Mouse (Mus musculus) lung, embryonic 16.5 days (tissue): ENCODE measurements around the gene Kiss1. TPM values are rescaled to one million over a fixed set of nuclear protein-coding genes. Genes with fewer than 3 reads are reported as not detected.
"Not testable (repeated sequence)": the region's sequence is repeated elsewhere in the genome, so short reads cannot be mapped to it uniquely, and the experiment has no call there.

Source experiments
- ATAC-seq: fragments of 200-750 bp; cut with Nextera tagmentation; 2 replicates; pipeline ENCODE4 v1.8.0; 2017; ENCODE audit warnings: low read depth, mild to moderate bottlenecking, moderate library complexity
- H3K27ac ChIP-seq: fragments of 300-500 bp; sonication (generic); 2 replicates; pipeline ENCODE4 v1.5.1; 2014; ENCODE audit warnings: mild to moderate bottlenecking, control low read depth, low read length
- H3K27me3 ChIP-seq: fragments of 300-500 bp; sonication (generic); 2 replicates; pipeline ENCODE4 v1.6.1; 2014; ENCODE audit warnings: low read depth, low read length, mixed read lengths; ENCODE audit not compliant: control insufficient read depth, insufficient read depth
- H3K36me3 ChIP-seq: fragments of 300-500 bp; sonication (generic); 2 replicates; pipeline ENCODE4 v1.6.1; 2014; ENCODE audit warnings: low read length; ENCODE audit not compliant: control insufficient read depth, insufficient read depth
- H3K4me1 ChIP-seq: fragments of 300-500 bp; sonication (generic); replicated peaks from 2 replicates; pipeline ENCODE4 v1.6.1; 2014; ENCODE audit warnings: low read length, mixed read lengths; ENCODE audit not compliant: control insufficient read depth, insufficient read depth
- H3K4me2 ChIP-seq: fragments of 300-500 bp; sonication (generic); 2 replicates; pipeline ENCODE4 v1.6.1; 2014; ENCODE audit warnings: low read depth, low read length, control low read depth
- H3K4me3 ChIP-seq: fragments of 300-500 bp; sonication (generic); 2 replicates; pipeline ENCODE4 v1.5.1; 2014; ENCODE audit warnings: mild to moderate bottlenecking, low read length, control low read depth
- H3K9ac ChIP-seq: fragments of 300-500 bp; sonication (generic); 2 replicates; pipeline ENCODE4 v1.6.1; 2014; ENCODE audit warnings: low read length, control low read depth
- H3K9me3 ChIP-seq: fragments of 300-500 bp; sonication (generic); 2 replicates; pipeline ENCODE4 v1.6.1; 2016; ENCODE audit warnings: low read length; ENCODE audit not compliant: control insufficient read depth
- WGBS: fragments of 180-500 bp; shearing (Covaris S2); extraction: QIAGEN DNeasy Blood & Tissue Kit; methylation state at CpG from one replicate; pipeline ENCODE4 v1.1.7; 2014; 5-methylcytosine and 5-hydroxymethylcytosine counted together
- polyA plus RNA-seq: library from polyadenylated mRNA; unstranded; fragments of >200 nt; fragmentation: Nextera tagmentation; extraction: Ambion mirVana; gene quantifications from 2 replicates; pipeline ENCODE4 v1.2.1, GENCODE M21; 2015

Kiss1 gene
- polyA plus RNA-seq, 1 experiment from 2014 or later: 8.0 TPM

DNA sequence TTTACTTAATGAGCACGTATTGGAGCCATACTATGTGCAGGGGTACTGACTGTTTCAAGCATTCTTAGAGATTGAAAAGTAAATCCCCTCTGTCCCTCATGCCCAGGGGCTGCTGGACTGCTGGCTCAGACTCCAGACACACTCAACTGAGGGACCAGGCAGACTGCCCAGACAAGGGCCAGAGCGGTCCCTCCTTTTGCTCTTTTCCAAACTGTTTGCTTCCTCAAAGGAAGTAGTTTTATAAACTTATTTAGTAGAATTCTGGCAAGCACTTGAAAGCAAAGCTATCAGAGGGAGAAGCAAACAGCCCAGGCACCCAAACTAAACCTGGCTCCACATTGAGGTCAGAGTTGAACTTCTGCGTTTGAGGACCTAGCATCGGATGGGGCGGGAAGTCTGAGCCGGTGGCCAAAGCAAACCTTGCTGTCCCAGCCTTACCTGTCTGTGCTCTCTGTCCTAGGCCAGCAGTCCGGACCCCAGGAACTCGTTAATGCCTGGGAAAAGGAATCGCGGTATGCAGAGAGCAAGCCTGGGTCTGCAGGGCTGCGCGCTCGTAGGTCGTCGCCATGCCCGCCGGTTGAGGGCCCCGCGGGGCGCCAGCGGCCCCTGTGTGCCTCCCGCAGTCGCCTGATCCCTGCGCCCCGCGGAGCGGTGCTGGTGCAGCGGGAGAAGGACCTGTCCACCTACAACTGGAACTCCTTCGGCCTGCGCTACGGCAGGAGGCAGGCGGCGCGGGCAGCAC lies 7.4 kb downstream of the Kiss1 start:
- Histone ChIP-seq H3K4me1 (peaks cover 16% of the 10 kb centered on the region), H3K36me3 (no peaks in the 10 kb centered on the region), H3K9me3 (no peaks in the 10 kb centered on the region), H3K4me2 (peak overlapping the region; percentile 60), H3K27me3 (no peaks in the 10 kb centered on the region), H3K27ac (peak overlapping the region; percentile 68), H3K4me3 (peak overlapping the region; percentile 31), H3K9ac (peak overlapping the region; percentile 49)
- WGBS: 2% methylated on average over 34 of the region's 34 CpGs
- peak; percentile 85 for ATAC-seq

DNA sequence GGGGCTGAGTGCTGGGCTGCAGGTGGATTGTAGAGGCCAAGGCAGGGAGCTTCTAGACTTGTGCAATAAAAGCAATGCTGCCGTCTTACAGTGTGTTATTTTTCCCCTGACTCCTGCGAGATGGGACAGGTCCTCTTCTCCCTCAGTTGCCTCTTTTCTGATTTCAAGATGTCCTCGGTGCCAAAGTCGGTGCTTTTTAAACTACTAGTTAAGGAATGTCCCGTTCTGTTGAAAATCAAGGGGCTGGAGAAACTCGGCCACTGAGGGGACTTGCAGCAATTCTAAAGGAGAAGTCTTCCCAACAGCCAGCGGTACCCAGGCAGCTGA lies 7.9 kb downstream of the Kiss1 start:
- Histone ChIP-seq H3K27ac (no peak overlapping the region), H3K9ac (peak overlapping the region; percentile 49), H3K27me3 (no peaks in the 10 kb centered on the region), H3K9me3 (no peaks in the 10 kb centered on the region), H3K4me3 (peak overlapping the region; percentile 31), H3K4me2 (peak overlapping the region; percentile 60), H3K4me1 (peaks cover 16% of the 10 kb centered on the region), H3K36me3 (no peaks in the 10 kb centered on the region)
- WGBS: 18% methylated on average over 7 of the region's 7 CpGs
- ATAC-seq: no peak

DNA sequence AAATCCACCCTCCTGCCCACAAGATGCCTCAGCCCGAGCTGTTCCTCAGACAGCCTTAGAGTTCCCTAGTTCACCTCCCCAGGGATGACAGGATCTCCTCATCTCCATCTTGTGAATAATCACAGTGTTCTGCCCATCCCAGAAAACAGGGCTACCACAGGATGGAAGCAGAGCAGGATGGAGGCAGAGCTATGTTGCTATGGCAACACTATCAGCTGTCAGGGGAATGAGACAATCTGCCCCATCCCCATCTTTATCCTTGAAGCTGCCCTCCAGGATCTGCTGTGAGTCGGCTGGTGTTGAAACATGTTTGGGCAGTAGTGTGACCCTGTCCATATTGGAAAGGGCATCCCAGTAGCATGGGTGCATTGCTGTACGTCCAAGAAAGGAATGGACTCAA lies 9.5 kb downstream of the Kiss1 start:
- ATAC-seq: no peak

DNA sequence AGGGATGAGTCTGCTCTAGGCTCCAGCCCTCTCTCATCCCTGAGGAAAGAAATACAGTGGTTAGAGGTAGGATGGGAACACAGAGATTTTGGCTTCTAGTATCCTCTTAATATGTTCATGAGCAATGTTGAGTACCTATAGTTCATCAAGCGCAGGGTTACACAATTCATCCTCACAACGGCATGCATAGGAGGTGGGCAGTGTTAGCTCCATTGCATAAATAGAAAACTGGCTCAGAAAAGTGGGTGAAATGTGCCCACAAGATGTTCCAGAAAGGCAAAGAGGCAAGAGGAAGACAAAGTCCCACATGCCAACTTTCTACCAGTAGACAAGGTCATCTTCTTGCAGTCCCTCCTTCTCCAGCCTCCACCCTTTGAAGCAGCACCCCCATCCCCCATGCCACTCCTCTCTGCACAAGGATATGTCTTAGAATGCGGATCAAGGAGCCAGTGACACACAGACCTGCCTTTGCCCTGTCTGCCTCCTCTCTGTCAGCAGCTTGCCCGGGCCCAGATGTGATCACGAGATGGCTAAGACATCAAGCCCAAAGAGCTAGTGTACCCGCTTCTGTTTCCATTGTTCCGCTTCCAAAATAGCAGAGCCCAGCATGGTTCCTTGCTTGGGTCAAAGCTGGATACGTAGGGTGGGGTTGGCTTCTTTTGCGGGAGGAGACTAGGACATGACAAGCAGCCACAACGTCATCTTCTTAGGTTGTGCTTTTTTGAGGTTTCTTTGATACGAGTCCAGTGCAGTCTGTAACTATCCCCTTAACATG lies 11.2 kb downstream of the Kiss1 start:
- no peaks in the 10 kb centered on the region for H3K36me3 ChIP-seq
- H3K27ac ChIP-seq: no peak overlapping the region
- H3K4me2 ChIP-seq: no peak overlapping the region
- H3K4me1 ChIP-seq: peaks cover 16% of the 10 kb centered on the region
- H3K9me3 ChIP-seq: no peaks in the 10 kb centered on the region
- H3K9ac ChIP-seq: no peak overlapping the region
- ATAC-seq: no peak
- no peaks in the 10 kb centered on the region for H3K27me3 ChIP-seq
- no peak overlapping the region for H3K4me3 ChIP-seq
- 86% methylated on average over 11 of the region's 11 CpGs for WGBS

More for the DNA sequence above, 9.5 kb downstream of the Kiss1 start:
- Histone ChIP-seq H3K27ac (no peak overlapping the region), H3K9ac (no peak overlapping the region), H3K4me2 (no peak overlapping the region), H3K36me3 (no peaks in the 10 kb centered on the region), H3K9me3 (no peaks in the 10 kb centered on the region), H3K4me3 (no peak overlapping the region), H3K4me1 (peaks cover 16% of the 10 kb centered on the region), H3K27me3 (no peaks in the 10 kb centered on the region)
- WGBS: 54% methylated on average over 3 of the region's 3 CpGs

DNA sequence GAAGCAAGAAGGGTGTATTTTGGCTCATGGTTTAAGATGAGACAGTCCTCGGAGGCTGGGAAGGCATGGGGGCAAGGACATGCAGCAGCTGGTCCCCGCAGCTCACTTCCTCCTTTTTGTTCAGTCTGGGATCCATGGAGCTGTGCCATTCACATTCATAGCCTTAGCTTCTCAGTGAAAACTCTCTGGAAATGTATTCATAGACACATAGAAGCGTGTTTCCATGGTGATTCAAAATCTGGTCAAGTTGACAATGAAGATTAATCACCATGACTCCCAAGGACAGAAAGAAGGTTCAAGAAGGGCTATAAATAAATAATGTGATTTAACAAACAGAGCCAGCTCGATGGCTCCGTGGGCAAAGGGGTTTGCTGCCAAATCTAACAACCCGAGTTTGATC lies 12.3 kb downstream of the Kiss1 start:
- Histone ChIP-seq H3K4me1 (peaks cover 7% of the 10 kb centered on the region), H3K27me3 (no peaks in the 10 kb centered on the region), H3K9ac (no peak overlapping the region), H3K9me3 (no peaks in the 10 kb centered on the region), H3K4me3 (no peak overlapping the region), H3K4me2 (no peak overlapping the region), H3K27ac (no peak overlapping the region), H3K36me3 (no peaks in the 10 kb centered on the region)
- 75% methylated on average over 6 of the region's 6 CpGs for WGBS
- ATAC-seq: no peak

DNA sequence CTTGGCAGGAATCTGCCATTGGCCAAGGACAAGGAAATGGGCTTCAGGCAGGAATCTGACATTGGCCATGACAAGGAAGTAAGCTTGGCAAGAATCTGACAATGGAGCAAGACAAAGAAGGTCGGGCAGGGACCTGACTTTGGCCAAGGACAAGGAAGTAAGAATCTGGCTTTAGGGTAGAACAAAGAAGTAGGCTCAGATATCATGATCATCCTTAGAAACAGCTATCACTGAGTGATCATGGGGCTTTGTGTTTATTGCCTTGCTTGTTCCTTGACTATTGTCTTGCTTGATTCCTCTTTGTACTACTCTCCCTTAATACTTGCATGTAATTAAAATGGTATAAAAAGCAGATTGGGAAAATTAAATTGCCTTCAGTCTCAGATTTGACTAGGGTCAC lies 18.7 kb downstream of the Kiss1 start:
- H3K4me2 ChIP-seq, H3K27ac ChIP-seq, H3K9me3 ChIP-seq, H3K4me3 ChIP-seq, ATAC-seq, H3K36me3 ChIP-seq, H3K9ac ChIP-seq, H3K4me1 ChIP-seq, H3K27me3 ChIP-seq: not testable (repeated sequence)
- WGBS: 55% methylated on average over 1 of the region's 1 CpGs

DNA sequence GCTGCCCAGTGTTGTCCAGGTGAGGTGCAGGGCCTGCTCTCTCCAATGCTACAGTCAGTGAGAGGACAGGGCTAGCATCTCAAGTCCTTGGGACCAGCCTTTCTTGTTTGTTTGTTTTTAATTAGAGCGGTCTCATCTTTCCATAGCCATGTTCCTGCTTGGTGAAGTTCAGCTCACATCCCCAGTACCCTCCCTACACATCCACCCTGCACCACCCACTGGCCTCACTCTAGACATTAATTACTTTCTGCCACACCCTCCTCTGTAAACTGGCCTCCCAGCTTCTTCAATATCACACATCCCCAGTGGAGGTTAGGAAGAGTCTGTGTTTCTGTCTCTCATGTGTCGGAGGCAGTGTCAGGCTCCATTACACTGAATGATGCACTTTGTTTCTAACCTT lies 22.7 kb downstream of the Kiss1 start:
- Histone ChIP-seq H3K36me3 (no peaks in the 10 kb centered on the region), H3K9ac (no peak overlapping the region), H3K27me3 (no peaks in the 10 kb centered on the region), H3K4me2 (no peak overlapping the region), H3K9me3 (no peaks in the 10 kb centered on the region), H3K4me1 (no peaks in the 10 kb centered on the region), H3K27ac (no peak overlapping the region), H3K4me3 (no peak overlapping the region)
- no peak for ATAC-seq
- WGBS: 89% methylated on average over 2 of the region's 2 CpGs

DNA sequence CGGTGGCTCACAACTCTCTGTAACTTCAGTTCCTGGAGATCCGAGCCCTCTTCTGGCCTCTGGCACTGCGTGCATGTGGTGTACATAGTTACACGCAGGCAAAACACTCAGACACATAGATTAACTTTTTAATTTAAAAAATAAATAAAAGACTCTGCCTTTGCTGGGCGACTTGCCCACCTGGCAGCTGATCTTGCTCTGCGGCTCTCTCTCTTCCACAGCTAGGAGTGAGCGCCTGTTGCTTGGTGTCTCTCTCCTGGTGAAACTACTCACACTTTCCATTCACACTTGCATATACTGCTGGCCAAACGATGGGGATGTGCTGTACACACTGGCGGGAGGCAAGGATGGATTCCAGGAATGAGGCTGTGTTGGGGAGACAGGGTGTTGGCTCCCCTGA lies 24.9 kb downstream of the Kiss1 start:
- WGBS: 69% methylated on average over 9 of the region's 9 CpGs
- no peak overlapping the region for H3K4me3 ChIP-seq
- no peaks in the 10 kb centered on the region for H3K4me1 ChIP-seq
- no peaks in the 10 kb centered on the region for H3K9me3 ChIP-seq
- H3K4me2 ChIP-seq: no peak overlapping the region
- no peaks in the 10 kb centered on the region for H3K36me3 ChIP-seq
- no peak overlapping the region for H3K9ac ChIP-seq
- ATAC-seq: no peak
- H3K27me3 ChIP-seq: no peaks in the 10 kb centered on the region
- no peak overlapping the region for H3K27ac ChIP-seq

DNA sequence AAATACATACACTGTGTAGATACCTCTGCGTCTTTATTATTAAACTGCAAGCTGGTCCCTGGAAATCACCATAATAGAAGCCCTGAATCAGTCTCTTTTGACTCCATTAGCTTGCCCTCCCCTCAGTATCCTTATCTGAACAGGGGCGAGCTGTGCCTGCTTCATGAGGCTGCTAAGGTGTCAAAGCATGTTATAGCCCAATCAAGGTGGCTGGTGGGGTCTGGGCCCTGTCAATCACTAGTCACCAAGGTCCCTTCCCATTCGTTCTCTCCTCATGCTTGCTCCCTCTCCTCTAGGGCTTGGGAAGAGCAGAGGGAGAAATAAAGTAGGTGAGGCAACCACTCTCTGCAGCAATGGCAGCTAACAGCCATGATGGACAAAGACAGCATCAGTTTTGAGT lies 25.6 kb downstream of the Kiss1 start:
- no peaks in the 10 kb centered on the region for H3K27me3 ChIP-seq
- H3K4me3 ChIP-seq: no peak overlapping the region
- no peaks in the 10 kb centered on the region for H3K4me1 ChIP-seq
- WGBS: 75% methylated on average over 3 of the region's 3 CpGs
- no peak overlapping the region for H3K9ac ChIP-seq
- H3K36me3 ChIP-seq: no peaks in the 10 kb centered on the region
- no peak overlapping the region for H3K4me2 ChIP-seq
- no peaks in the 10 kb centered on the region for H3K9me3 ChIP-seq
- H3K27ac ChIP-seq: no peak overlapping the region
- no peak for ATAC-seq
